Comparison of ENCODE assay signal across 47 mouse cellular contexts in the genomic region with DNA sequence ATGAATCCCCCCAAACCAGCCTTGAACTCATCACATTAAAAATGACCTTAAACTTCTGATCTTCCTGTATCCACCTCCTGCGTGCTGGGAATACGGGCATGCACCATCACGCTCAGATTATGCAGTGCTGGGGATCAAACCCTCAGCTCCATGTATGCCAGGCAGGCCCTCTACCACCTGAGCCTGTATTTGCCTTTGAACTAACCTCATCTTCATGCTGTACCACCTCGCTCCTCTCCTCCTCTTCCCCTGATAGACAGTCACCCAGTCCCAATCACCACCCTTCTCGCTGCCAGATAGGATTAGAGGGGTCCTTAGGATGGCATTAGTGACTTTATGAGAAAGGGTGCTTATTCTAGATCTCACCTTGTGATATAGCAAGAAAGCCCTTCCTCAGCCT. TPM values are rescaled to one million over a fixed set of nuclear protein-coding genes. Genes with fewer than 3 reads are reported as not detected.
"Had no signal": no experiment of that assay in that cellular context is flagged by ENCODE, and none has a peak within 500 bp of the region (broad histone marks: within the 10 kb centered on the region; RNA-seq: fewer than 3 reads in every experiment).

No protein-coding gene starts in this region.

- H3K4me1 ChIP-seq: limb, embryonic 10.5 days; limb, embryonic 12.5 days; limb, embryonic 13.5 days; limb, embryonic 15.5 days; liver, embryonic 12.5 days; liver, embryonic 13.5 days; liver, embryonic 15.5 days; lung, embryonic 15.5 days; midbrain, embryonic 10.5 days; midbrain, embryonic 12.5 days; midbrain, embryonic 13.5 days; midbrain, embryonic 15.5 days; neural tube, embryonic 12.5 days had no signal

- H3K9me3 ChIP-seq: limb, embryonic 10.5 days; limb, embryonic 12.5 days; limb, embryonic 13.5 days; limb, embryonic 15.5 days; liver, embryonic 12.5 days; liver, embryonic 13.5 days; liver, embryonic 15.5 days; lung, embryonic 15.5 days; megakaryocyte, embryonic 14.5 days; midbrain, embryonic 10.5 days; midbrain, embryonic 12.5 days; midbrain, embryonic 13.5 days; midbrain, embryonic 15.5 days; neural tube, embryonic 12.5 days had no signal

- H3K27me3 ChIP-seq: limb, embryonic 12.5 days; limb, embryonic 13.5 days; limb, embryonic 15.5 days; liver, embryonic 12.5 days; liver, embryonic 13.5 days; liver, embryonic 15.5 days; lung, embryonic 15.5 days; megakaryocyte, embryonic 14.5 days; midbrain, embryonic 12.5 days; midbrain, embryonic 13.5 days; midbrain, embryonic 15.5 days; neural tube, embryonic 12.5 days had no signal

- H3K36me3 ChIP-seq: limb, embryonic 10.5 days; limb, embryonic 12.5 days; limb, embryonic 13.5 days; limb, embryonic 15.5 days; liver, embryonic 12.5 days; liver, embryonic 13.5 days; liver, embryonic 15.5 days; lung, embryonic 15.5 days; midbrain, embryonic 10.5 days; midbrain, embryonic 12.5 days; midbrain, embryonic 13.5 days; midbrain, embryonic 15.5 days; neural tube, embryonic 12.5 days had no signal

- H3K9ac ChIP-seq: limb, embryonic 12.5 days; limb, embryonic 13.5 days; limb, embryonic 15.5 days; liver, embryonic 12.5 days; liver, embryonic 13.5 days; liver, embryonic 14.5 days; liver, embryonic 15.5 days; liver, postnatal 0 days; lung, embryonic 14.5 days; lung, embryonic 15.5 days; midbrain, embryonic 12.5 days; midbrain, embryonic 13.5 days; midbrain, embryonic 15.5 days; neural tube, embryonic 12.5 days had no signal

- H3K27ac ChIP-seq: limb, embryonic 10.5 days; limb, embryonic 12.5 days; limb, embryonic 13.5 days; limb, embryonic 15.5 days; liver, embryonic 12.5 days; liver, embryonic 13.5 days; liver, embryonic 14.5 days; liver, embryonic 15.5 days; lung, embryonic 15.5 days; macrophage; midbrain, embryonic 10.5 days; midbrain, embryonic 12.5 days; midbrain, embryonic 13.5 days; midbrain, embryonic 15.5 days; neural tube, embryonic 12.5 days had no signal

- H3K4me3 ChIP-seq: limb, embryonic 10.5 days; limb, embryonic 12.5 days; limb, embryonic 13.5 days; limb, embryonic 15.5 days; liver, embryonic 12.5 days; liver, embryonic 13.5 days; liver, embryonic 15.5 days; lung, embryonic 15.5 days; megakaryocyte, embryonic 14.5 days; midbrain, embryonic 10.5 days; midbrain, embryonic 12.5 days; midbrain, embryonic 13.5 days; midbrain, embryonic 15.5 days; myocyte; neural tube, embryonic 12.5 days had no signal

- DNase-seq: left cerebral cortex, postnatal 4 days; liver; liver, embryonic 13.5 days; liver, postnatal 0 days; lung, adult 18-20 months; lung, adult 2 months; lung, embryonic 14.5 days; lung, postnatal 10 days; lung, postnatal 14 days; lung, postnatal 36 days; lung, postnatal 4 days; midbrain, embryonic 14.5 days had no signal

RNA-seq across cellular contexts. Expression of a gene that starts 9.3 kb away (rescaled TPM):
- total RNA-seq: left cerebral cortex, postnatal 10 days; left cerebral cortex, postnatal 14 days; left cerebral cortex, postnatal 25 days; left cerebral cortex, postnatal 36 days; left cerebral cortex, postnatal 4 days; liver, adult 2 months; megakaryocyte progenitor cell, adult 5-6 weeks; megakaryocyte, adult 5-6 weeks; megakaryocyte-erythroid progenitor cell, adult 5-6 weeks; midbrain, postnatal 0 days; monocyte, adult 5-6 weeks had no signal
- polyA plus RNA-seq: limb, embryonic 10.5 days; limb, embryonic 11.5 days; limb, embryonic 12.5 days; limb, embryonic 13.5 days; limb, embryonic 14.5 days; limb, embryonic 15.5 days; liver, adult 2 months; liver, embryonic 11.5 days; liver, embryonic 12.5 days; liver, embryonic 13.5 days; liver, embryonic 14.5 days; liver, embryonic 15.5 days; liver, embryonic 16.5 days; liver, postnatal 0 days; lung, adult 2 months; lung, embryonic 14.5 days; lung, embryonic 15.5 days; lung, embryonic 16.5 days; lung, postnatal 0 days; macrophage; midbrain, embryonic 10.5 days; midbrain, embryonic 11.5 days; midbrain, embryonic 12.5 days; midbrain, embryonic 14.5 days; midbrain, embryonic 16.5 days; midbrain, postnatal 0 days; myocyte; neural tube, embryonic 11.5 days; neural tube, embryonic 12.5 days had no signal

RNA-seq across cellular contexts. Expression of a gene that starts 25.2 kb away (rescaled TPM):
- total RNA-seq: megakaryocyte progenitor cell, adult 5-6 weeks; megakaryocyte, adult 5-6 weeks; megakaryocyte-erythroid progenitor cell, adult 5-6 weeks; monocyte, adult 5-6 weeks had no signal
- polyA plus RNA-seq: liver, embryonic 13.5 days; liver, embryonic 15.5 days; liver, embryonic 16.5 days; liver, postnatal 0 days; lung, postnatal 0 days; macrophage had no signal
